ENCODE assay signal across 23 mouse cellular contexts in genomic region chr1:64945214-64945785, GRCm38 (mm10). TPM values are rescaled to one million over a fixed set of nuclear protein-coding genes. Genes with fewer than 3 reads are reported as not detected.
DNase-seq lines count a peak whose midpoint lies in the region; ATAC-seq and TF ChIP-seq lines count a peak whose summit lies in the region.
"Had no signal": no experiment of that assay in that cellular context is flagged by ENCODE, and none has a peak within 500 bp of the region (broad histone marks: within the 10 kb centered on the region; RNA-seq: fewer than 3 reads in every experiment).

No protein-coding gene starts in this region.

- TF ChIP-seq POLR2A in myocyte (IDR thresholded peaks at IDR 0.05; ENCODE audit: insufficient read length, low read depth), result no peak

- no peak overlapping the region for H3K4me3 ChIP-seq in heart, embryonic 13.5 days
- no peak overlapping the region for H3K4me3 ChIP-seq in myocyte
- H3K4me3 ChIP-seq: forebrain, embryonic 15.5 days; hindbrain, embryonic 10.5 days; limb, embryonic 12.5 days; liver, embryonic 12.5 days; midbrain, embryonic 15.5 days; neural tube, embryonic 15.5 days; stomach, embryonic 15.5 days had no signal

- peak overlapping the region; percentile 72 for H3K27ac ChIP-seq in heart, embryonic 13.5 days (replicated peaks)
- H3K27ac ChIP-seq: forebrain, embryonic 15.5 days; hindbrain, embryonic 10.5 days; limb, embryonic 12.5 days; liver, embryonic 12.5 days; midbrain, embryonic 15.5 days; neural tube, embryonic 15.5 days; stomach, embryonic 15.5 days had no signal

- no peaks in the 10 kb centered on the region for H3K79me2 ChIP-seq in myocyte (ENCODE audit: control insufficient read depth, insufficient read depth)

- H3K36me3 ChIP-seq in heart, embryonic 13.5 days, result peaks cover 9% of the 10 kb centered on the region
- H3K36me3 ChIP-seq in myocyte (ENCODE audit: control insufficient read depth, insufficient read depth), result no peaks in the 10 kb centered on the region
- H3K36me3 ChIP-seq: G1E; midbrain, embryonic 15.5 days; stomach, embryonic 15.5 days had no signal

- peak overlapping the region; percentile 31 for H3K4me2 ChIP-seq in heart, embryonic 13.5 days
- H3K4me2 ChIP-seq in myocyte (ENCODE audit: low read depth), result peak overlapping the region; percentile 42
- H3K4me2 ChIP-seq: forebrain, embryonic 15.5 days; limb, embryonic 12.5 days; liver, embryonic 12.5 days; midbrain, embryonic 15.5 days; neural tube, embryonic 15.5 days; stomach, embryonic 15.5 days had no signal

- DNase-seq in heart, adult 8-10 months (ENCODE audit: low spot score), result no peak
- DNase-seq in 416B (ENCODE audit: low read depth) (peak; percentile 15), MN1 (ENCODE audit: low spot score) (peak; percentile 46)
- no peak for DNase-seq in kidney, adult 9 months
- no peak for DNase-seq in cerebellum, postnatal 4 days (ENCODE audit: low spot score in 2 of 2)
- DNase-seq: cerebellum, postnatal 10 days; embryo, embryonic 11 days; gastrocnemius, postnatal 14 days; kidney, postnatal 36 days; lung, adult 2 months; lung, postnatal 36 days; thymus, adult 18-20 months had no signal

- 0 out of 2 replicates have a peak, but pooled peaks cover 2% of the 10 kb centered on the region for H3K9me3 ChIP-seq in heart, embryonic 13.5 days
- H3K9me3 ChIP-seq: forebrain, embryonic 15.5 days; G1E; midbrain, embryonic 15.5 days; neural tube, embryonic 15.5 days; stomach, embryonic 15.5 days had no signal

- H3K4me1 ChIP-seq in heart, embryonic 13.5 days, result peaks cover 39% of the 10 kb centered on the region
- H3K4me1 ChIP-seq: forebrain, embryonic 15.5 days; hindbrain, embryonic 10.5 days; limb, embryonic 12.5 days; midbrain, embryonic 15.5 days; neural tube, embryonic 15.5 days; stomach, embryonic 15.5 days had no signal

- no peak overlapping the region for H3ac ChIP-seq in myocyte (ENCODE audit: control insufficient read depth, insufficient read length)

- no peaks in the 10 kb centered on the region for H3K27me3 ChIP-seq in heart, embryonic 13.5 days (replicated peaks)
- H3K27me3 ChIP-seq in myocyte (ENCODE audit: control insufficient read depth, insufficient read depth, insufficient read length), result no peaks in the 10 kb centered on the region
- H3K27me3 ChIP-seq: forebrain, embryonic 15.5 days; limb, embryonic 12.5 days; liver, embryonic 12.5 days; midbrain, embryonic 15.5 days; neural tube, embryonic 15.5 days; stomach, embryonic 15.5 days had no signal

- H3K9ac ChIP-seq in heart, embryonic 13.5 days, result peak overlapping the region; percentile 8
- H3K9ac ChIP-seq: forebrain, embryonic 15.5 days; limb, embryonic 12.5 days; liver, embryonic 12.5 days; midbrain, embryonic 15.5 days; neural tube, embryonic 15.5 days; stomach, embryonic 15.5 days had no signal

- WGBS in heart, embryonic 13.5 days, result 46% methylated on average over 9 of the region's 9 CpGs

- no peak for ATAC-seq in heart, embryonic 13.5 days (ENCODE audit: extremely low read depth, insufficient number of reproducible peaks, low FRiP score, low TSS enrichment)
- ATAC-seq: CD4-positive, CD25-positive, alpha-beta regulatory T cell, adult 4 months; forebrain, embryonic 15.5 days; liver, embryonic 12.5 days; midbrain, embryonic 15.5 days had no signal

TF ChIP-seq in myocyte, 11 proteins besides CTCF, POLR2A, EP300 and RAD21:
- TF ChIP-seq CEBPB (IDR thresholded peaks at IDR 0.05; ENCODE audit: insufficient read depth, poor library complexity, severe bottlenecking) (peak; percentile 51), MAX (IDR thresholded peaks at IDR 0.05; ENCODE audit: low read depth) (no peak)

RNA-seq across cellular contexts. Expression of gene Plekhm3, which starts 11.3 kb away (rescaled TPM):
- 6.4 and 6.9 TPM in 2 replicates for polyA plus RNA-seq in heart, embryonic 13.5 days (2015; fragmentation: Nextera tagmentation; extraction: Ambion mirVana)
- total RNA-seq in heart, adult 8-10 months (2022), result 1 to 10 TPM; 7.0 to 9.0 (median 8.1) TPM
- 3.9 TPM for polyA plus RNA-seq in myocyte (2012; fragmentation: generic; extraction: Trizol)

Comparison
In these comparisons a context has a peak if more than half of its experiments do, and no peak if none do; other contexts are left out.
1. DNase-seq: peak in 416B (single experiment) and MN1 (single experiment); none in heart, adult 8-10 months (single experiment), kidney, adult 9 months (single experiment) and cerebellum, postnatal 4 days (0 of 2).